Mouse (Mus musculus): ENCODE measurements around the gene R3hdm2. TPM values are rescaled to one million over a fixed set of nuclear protein-coding genes. Genes with fewer than 3 reads are reported as not detected.
A peak's percentile ranks its signal among the peaks of the same experiment; 100 is the strongest.

The R3hdm2 gene
- total RNA-seq, 2 experiments from 2014 or later, result 38.5 to 46.8 TPM

- ATAC-seq (replicated peaks; ENCODE audit: low FRiP score, low TSS enrichment, poor library complexity, severe bottlenecking), result no peak
Observed at GRCm38 (mm10) chr10:127414141-127414540, 34.0 kb downstream of the R3hdm2 start.

GRCm38 (mm10) chr10:127420131-127420530, 40.0 kb downstream of the R3hdm2 start:
- ATAC-seq (replicated peaks; ENCODE audit: low FRiP score, low TSS enrichment, poor library complexity, severe bottlenecking), result no peak

- ATAC-seq (replicated peaks; ENCODE audit: low FRiP score, low TSS enrichment, poor library complexity, severe bottlenecking), result no peak
Observed at GRCm38 (mm10) chr10:127420676-127421353, 40.7 kb downstream of the R3hdm2 start.

GRCm38 (mm10) chr10:127422047-127422446, 41.9 kb downstream of the R3hdm2 start:
- peak; percentile 55 for ATAC-seq (replicated peaks; ENCODE audit: low FRiP score, low TSS enrichment, poor library complexity, severe bottlenecking)

- ATAC-seq (replicated peaks; ENCODE audit: low FRiP score, low TSS enrichment, poor library complexity, severe bottlenecking), result no peak
Observed at GRCm38 (mm10) chr10:127425794-127426193, 45.7 kb downstream of the R3hdm2 start.

- ATAC-seq (replicated peaks; ENCODE audit: low FRiP score, low TSS enrichment, poor library complexity, severe bottlenecking), result no peak
Observed at GRCm38 (mm10) chr10:127426670-127427069, 46.5 kb downstream of the R3hdm2 start.

GRCm38 (mm10) chr10:127427107-127427506, 47.0 kb downstream of the R3hdm2 start:
- no peak for ATAC-seq (replicated peaks; ENCODE audit: low FRiP score, low TSS enrichment, poor library complexity, severe bottlenecking)

GRCm38 (mm10) chr10:127427987-127428386, 47.9 kb downstream of the R3hdm2 start:
- no peak for ATAC-seq (replicated peaks; ENCODE audit: low FRiP score, low TSS enrichment, poor library complexity, severe bottlenecking)

GRCm38 (mm10) chr10:127429538-127429937, 49.4 kb downstream of the R3hdm2 start:
- ATAC-seq (replicated peaks; ENCODE audit: low FRiP score, low TSS enrichment, poor library complexity, severe bottlenecking), result no peak

GRCm38 (mm10) chr10:127432466-127432865, 52.3 kb downstream of the R3hdm2 start:
- ATAC-seq (replicated peaks; ENCODE audit: low FRiP score, low TSS enrichment, poor library complexity, severe bottlenecking), result no peak

- peak; percentile 81 for ATAC-seq (replicated peaks; ENCODE audit: low FRiP score, low TSS enrichment, poor library complexity, severe bottlenecking)
Observed at GRCm38 (mm10) chr10:127437354-127438113, 57.4 kb downstream of the R3hdm2 start.

- peak; percentile 34; the same call in 1 of the 2 replicates for ATAC-seq (replicated peaks; ENCODE audit: low FRiP score, low TSS enrichment, poor library complexity, severe bottlenecking)
Observed at GRCm38 (mm10) chr10:127453701-127454100, 73.6 kb downstream of the R3hdm2 start.

- no peak for ATAC-seq (replicated peaks; ENCODE audit: low FRiP score, low TSS enrichment, poor library complexity, severe bottlenecking)
Observed at GRCm38 (mm10) chr10:127462411-127463096, 82.4 kb downstream of the R3hdm2 start.

GRCm38 (mm10) chr10:127471281-127471988, 91.3 kb downstream of the R3hdm2 start:
- ATAC-seq (replicated peaks; ENCODE audit: low FRiP score, low TSS enrichment, poor library complexity, severe bottlenecking), result peak; percentile 56; the same call in 1 of the 2 replicates

- no peak for ATAC-seq (replicated peaks; ENCODE audit: low FRiP score, low TSS enrichment, poor library complexity, severe bottlenecking)
Observed at GRCm38 (mm10) chr10:127472722-127473121, 92.6 kb downstream of the R3hdm2 start.

GRCm38 (mm10) chr10:127475175-127475574, 95.0 kb downstream of the R3hdm2 start:
- no peak for ATAC-seq (replicated peaks; ENCODE audit: low FRiP score, low TSS enrichment, poor library complexity, severe bottlenecking)

- ATAC-seq (replicated peaks; ENCODE audit: low FRiP score, low TSS enrichment, poor library complexity, severe bottlenecking), result no peak
Observed at GRCm38 (mm10) chr10:127476541-127476940, 96.4 kb downstream of the R3hdm2 start.

GRCm38 (mm10) chr10:127477301-127477700, 97.2 kb downstream of the R3hdm2 start:
- no peak for ATAC-seq (replicated peaks; ENCODE audit: low FRiP score, low TSS enrichment, poor library complexity, severe bottlenecking)

- ATAC-seq (replicated peaks; ENCODE audit: low FRiP score, low TSS enrichment, poor library complexity, severe bottlenecking), result peak; percentile 56; the same call in 1 of the 2 replicates
Observed at GRCm38 (mm10) chr10:127479131-127479530, 99.0 kb downstream of the R3hdm2 start.
